Mouse (Mus musculus) liver, embryonic 15.5 days (tissue): ENCODE measurements around the gene Stoml2. TPM values are rescaled to one million over a fixed set of nuclear protein-coding genes. Genes with fewer than 3 reads are reported as not detected.

Experiments
- ATAC-seq: fragments of 200-750 bp; cut with Nextera tagmentation; 2 replicates; pipeline ENCODE4 v1.8.0; 2017; ENCODE audit warnings: moderate number of reproducible peaks, mild to moderate bottlenecking, moderate library complexity; ENCODE audit not compliant: insufficient read depth
- H3K27ac ChIP-seq: fragments of 300-500 bp; sonication (generic); replicated peaks from 2 replicates; pipeline ENCODE4 v1.5.1; 2015; ENCODE audit warnings: mild to moderate bottlenecking, inconsistent platforms
- H3K27me3 ChIP-seq: fragments of 300-500 bp; sonication (generic); 2 replicates; pipeline ENCODE4 v1.6.1; 2015; ENCODE audit warnings: mild to moderate bottlenecking, inconsistent platforms
- H3K36me3 ChIP-seq: fragments of 300-500 bp; sonication (generic); replicated peaks from 2 replicates; pipeline ENCODE4 v1.6.1; 2015; ENCODE audit warnings: moderate library complexity, mild to moderate bottlenecking, inconsistent platforms
- H3K4me1 ChIP-seq: fragments of 300-500 bp; sonication (generic); replicated peaks from 2 replicates; pipeline ENCODE4 v1.6.1; 2015; ENCODE audit warnings: inconsistent platforms
- H3K4me2 ChIP-seq: fragments of 300-500 bp; sonication (generic); 2 replicates; pipeline ENCODE4 v1.6.1; 2015; ENCODE audit warnings: moderate library complexity, mild to moderate bottlenecking, inconsistent platforms
- H3K4me3 ChIP-seq: fragments of 300-500 bp; sonication (generic); replicated peaks from 2 replicates; pipeline ENCODE4 v1.5.1; 2015; ENCODE audit warnings: mild to moderate bottlenecking, inconsistent platforms
- H3K9ac ChIP-seq: fragments of 300-500 bp; sonication (generic); 2 replicates; pipeline ENCODE4 v1.6.1; 2015; ENCODE audit warnings: moderate library complexity, mild to moderate bottlenecking, inconsistent platforms
- H3K9me3 ChIP-seq: fragments of 300-500 bp; sonication (generic); replicated peaks from 2 replicates; pipeline ENCODE4 v1.6.1; 2016; ENCODE audit warnings: inconsistent platforms
- WGBS: fragments of 180-500 bp; shearing (Covaris S2); methylation state at CpG from one replicate; pipeline ENCODE4 v1.1.7; 2015; ENCODE audit warnings: mixed read lengths; ENCODE audit not compliant: insufficient replicate concordance; 5-methylcytosine and 5-hydroxymethylcytosine counted together
- polyA plus RNA-seq: library from polyadenylated mRNA; unstranded; fragments of >200 nt; fragmentation: Nextera tagmentation; extraction: Ambion mirVana; gene quantifications from 2 replicates; pipeline ENCODE4 v1.2.1, GENCODE M21; 2015

Stoml2 gene
- polyA plus RNA-seq, 1 experiment from 2014 or later: 187 TPM

GRCm38 (mm10) chr4:43036356-43036755, 4.8 kb upstream of the Stoml2 start:
- H3K4me3 ChIP-seq: peak overlapping the region; percentile 88
- H3K36me3 ChIP-seq: peaks cover 47% of the 10 kb centered on the region
- no peaks in the 10 kb centered on the region for H3K27me3 ChIP-seq
- 84% methylated on average over 10 of the region's 10 CpGs for WGBS
- peak overlapping the region; percentile 93 for H3K27ac ChIP-seq
- peaks cover 71% of the 10 kb centered on the region for H3K4me1 ChIP-seq
- ATAC-seq: no peak
- H3K4me2 ChIP-seq: peak overlapping the region; percentile 90
- H3K9me3 ChIP-seq: no peaks in the 10 kb centered on the region
- H3K9ac ChIP-seq: peak overlapping the region; percentile 57; the same call in 1 of the 2 replicates

- no peak overlapping the region for H3K27ac ChIP-seq
- no peaks in the 10 kb centered on the region for H3K9me3 ChIP-seq
- ATAC-seq: no peak
- H3K27me3 ChIP-seq: no peaks in the 10 kb centered on the region
- 77% methylated on average over 6 of the region's 6 CpGs for WGBS
- H3K36me3 ChIP-seq: peaks cover 47% of the 10 kb centered on the region
- peak overlapping the region; percentile 90 for H3K4me2 ChIP-seq
- H3K4me1 ChIP-seq: peaks cover 66% of the 10 kb centered on the region
- H3K4me3 ChIP-seq: no peak overlapping the region
- H3K9ac ChIP-seq: no peak overlapping the region
Measured at GRCm38 (mm10) chr4:43035851-43036250, 4.3 kb upstream of the Stoml2 start.

- Histone ChIP-seq H3K36me3 (peaks cover 63% of the 10 kb centered on the region), H3K9me3 (no peaks in the 10 kb centered on the region), H3K4me2 (no peak overlapping the region), H3K27me3 (no peaks in the 10 kb centered on the region), H3K27ac (no peak overlapping the region), H3K4me3 (no peak overlapping the region), H3K4me1 (peaks cover 65% of the 10 kb centered on the region), H3K9ac (no peak overlapping the region)
- no peak for ATAC-seq
- 80% methylated on average over 14 of the region's 14 CpGs for WGBS
Measured at GRCm38 (mm10) chr4:43033481-43033880, 2.0 kb upstream of the Stoml2 start.

- H3K4me3 ChIP-seq: no peak overlapping the region
- WGBS: 63% methylated on average over 1 of the region's 1 CpGs
- peaks cover 73% of the 10 kb centered on the region for H3K36me3 ChIP-seq
- peak overlapping the region; percentile 91; the same call in 1 of the 2 replicates for H3K27ac ChIP-seq
- no peaks in the 10 kb centered on the region for H3K27me3 ChIP-seq
- no peak for ATAC-seq
- no peak overlapping the region for H3K4me2 ChIP-seq
- H3K9me3 ChIP-seq: no peaks in the 10 kb centered on the region
- peaks cover 56% of the 10 kb centered on the region for H3K4me1 ChIP-seq
- no peak overlapping the region for H3K9ac ChIP-seq
Measured at GRCm38 (mm10) chr4:43032501-43032900, 991 bp upstream of the Stoml2 start.

GRCm38 (mm10) chr4:43030780-43031230, 705 bp downstream of the Stoml2 start:
- WGBS: 1% methylated on average over 28 of the region's 28 CpGs
- H3K9me3 ChIP-seq: no peaks in the 10 kb centered on the region
- no peaks in the 10 kb centered on the region for H3K27me3 ChIP-seq
- H3K36me3 ChIP-seq: peaks cover 75% of the 10 kb centered on the region
- peak overlapping the region; percentile 85 for H3K4me2 ChIP-seq
- ATAC-seq: peak; percentile 73
- H3K4me3 ChIP-seq: peak overlapping the region; percentile 86
- H3K4me1 ChIP-seq: peaks cover 39% of the 10 kb centered on the region
- peak overlapping the region; percentile 94 for H3K9ac ChIP-seq
- peak overlapping the region; percentile 91 for H3K27ac ChIP-seq

- H3K4me1 ChIP-seq: peaks cover 37% of the 10 kb centered on the region
- H3K9me3 ChIP-seq: no peaks in the 10 kb centered on the region
- peak overlapping the region; percentile 94 for H3K9ac ChIP-seq
- ATAC-seq: no peak
- peak overlapping the region; percentile 85 for H3K4me2 ChIP-seq
- peaks cover 71% of the 10 kb centered on the region for H3K36me3 ChIP-seq
- peak overlapping the region; percentile 86 for H3K4me3 ChIP-seq
- H3K27ac ChIP-seq: peak overlapping the region; percentile 91
- WGBS: 55% methylated on average over 9 of the region's 9 CpGs
- no peaks in the 10 kb centered on the region for H3K27me3 ChIP-seq
Measured at GRCm38 (mm10) chr4:43030352-43030751, 1.2 kb downstream of the Stoml2 start.

GRCm38 (mm10) chr4:43029749-43030148, 1.8 kb downstream of the Stoml2 start:
- Histone ChIP-seq H3K4me3 (peak overlapping the region; percentile 86), H3K27me3 (no peaks in the 10 kb centered on the region), H3K9ac (peak overlapping the region; percentile 94), H3K9me3 (no peaks in the 10 kb centered on the region), H3K36me3 (peaks cover 65% of the 10 kb centered on the region), H3K27ac (no peak overlapping the region), H3K4me1 (peaks cover 39% of the 10 kb centered on the region), H3K4me2 (peak overlapping the region; percentile 85)
- WGBS: 87% methylated on average over 9 of the region's 9 CpGs
- ATAC-seq: no peak

- H3K4me1 ChIP-seq: peaks cover 42% of the 10 kb centered on the region
- H3K4me3 ChIP-seq: no peak overlapping the region
- H3K36me3 ChIP-seq: peaks cover 59% of the 10 kb centered on the region
- peak overlapping the region; percentile 85; the same call in 1 of the 2 replicates for H3K4me2 ChIP-seq
- H3K9ac ChIP-seq: no peak overlapping the region
- H3K9me3 ChIP-seq: no peaks in the 10 kb centered on the region
- ATAC-seq: no peak
- no peaks in the 10 kb centered on the region for H3K27me3 ChIP-seq
- no peak overlapping the region for H3K27ac ChIP-seq
- 75% methylated on average over 7 of the region's 7 CpGs for WGBS
Measured at GRCm38 (mm10) chr4:43029121-43029520, 2.4 kb downstream of the Stoml2 start.

GRCm38 (mm10) chr4:43025084-43025960, 6.2 kb downstream of the Stoml2 start, which contains the start of gene Pigo:
Pigo (minus strand) TSS chr4:43025819.
- peak within 1 kb of the TSS; percentile 87 for H3K4me2 ChIP-seq
- H3K36me3 ChIP-seq: peaks cover 76% of the 10 kb centered on the region
- ATAC-seq: peak; percentile 93

GRCm38 (mm10) chr4:43024673-43025072, 6.8 kb downstream of the Stoml2 start:
- Histone ChIP-seq H3K9ac (peak overlapping the region; percentile 82), H3K27me3 (no peaks in the 10 kb centered on the region), H3K4me2 (peak overlapping the region; percentile 87), H3K9me3 (no peaks in the 10 kb centered on the region), H3K27ac (peak overlapping the region; percentile 95), H3K4me3 (peak overlapping the region; percentile 78), H3K4me1 (peaks cover 37% of the 10 kb centered on the region), H3K36me3 (peaks cover 78% of the 10 kb centered on the region)
- 78% methylated on average over 14 of the region's 14 CpGs for WGBS
- no peak for ATAC-seq

More at GRCm38 (mm10) chr4:43025084-43025960, 6.2 kb downstream of the Stoml2 start, which contains the start of gene Pigo:
- Histone ChIP-seq H3K27ac (peak within 1 kb of the TSS; percentile 95), H3K9me3 (no peaks in the 10 kb centered on the region), H3K4me1 (peaks cover 37% of the 10 kb centered on the region), H3K9ac (peak within 1 kb of the TSS; percentile 82), H3K27me3 (no peaks in the 10 kb centered on the region), H3K4me3 (peak within 1 kb of the TSS; percentile 78)
- 6% methylated on average over 42 of the region's 42 CpGs for WGBS

GRCm38 (mm10) chr4:43021341-43021740, 10.2 kb downstream of the Stoml2 start:
- Histone ChIP-seq H3K9ac (no peak overlapping the region), H3K36me3 (peaks cover 74% of the 10 kb centered on the region), H3K9me3 (no peaks in the 10 kb centered on the region), H3K27me3 (no peaks in the 10 kb centered on the region), H3K4me3 (no peak overlapping the region), H3K27ac (no peak overlapping the region), H3K4me1 (peaks cover 30% of the 10 kb centered on the region), H3K4me2 (no peak overlapping the region)
- no peak for ATAC-seq
- 80% methylated on average over 17 of the region's 17 CpGs for WGBS
